Comparison of ENCODE assay signal across 11 mouse cellular contexts in genomic region chr4:54373606-54374005, GRCm38 (mm10).
A peak's percentile ranks its signal among the peaks of the same experiment; 100 is the strongest.
DNase-seq lines count a peak whose midpoint lies in the region; ATAC-seq lines count a peak whose summit lies in the region.
"Had no signal": no experiment of that assay in that cellular context is flagged by ENCODE, and none has a peak within 500 bp of the region (broad histone marks: within the 10 kb centered on the region; RNA-seq: fewer than 3 reads in every experiment).

No protein-coding gene starts in this region.

- no peak overlapping the region for H3K9ac ChIP-seq in hindbrain, embryonic 16.5 days (ENCODE audit: low read depth, low read length)

- H3K4me1 ChIP-seq in hindbrain, embryonic 10.5 days (replicated peaks) = peaks cover 57% of the 10 kb centered on the region
- peaks cover 5% of the 10 kb centered on the region for H3K4me1 ChIP-seq in hindbrain, embryonic 16.5 days (ENCODE audit: control insufficient read depth, insufficient read depth, low read depth, low read length)
- peaks cover 27% of the 10 kb centered on the region for H3K4me1 ChIP-seq in limb, embryonic 10.5 days

- H3K27me3 ChIP-seq in hindbrain, embryonic 10.5 days (ENCODE audit: insufficient read depth, poor library complexity, severe bottlenecking) = no peaks in the 10 kb centered on the region
- H3K27me3 ChIP-seq in hindbrain, embryonic 16.5 days (replicated peaks; ENCODE audit: control insufficient read depth, insufficient read depth, low read length) = no peaks in the 10 kb centered on the region
- no peaks in the 10 kb centered on the region for H3K27me3 ChIP-seq in limb, embryonic 10.5 days (ENCODE audit: low read depth, poor library complexity, severe bottlenecking)

- no peak overlapping the region for H3K4me2 ChIP-seq in hindbrain, embryonic 16.5 days (ENCODE audit: low read length)

- 0% methylated on average over 2 of the region's 2 CpGs for WGBS in hindbrain, embryonic 10.5 days
- WGBS in hindbrain, embryonic 16.5 days = 12% methylated on average over 2 of the region's 2 CpGs
- WGBS in limb, embryonic 10.5 days = 4% methylated on average over 2 of the region's 2 CpGs

- 0 out of 2 replicates have a peak overlapping the region, but pooled peaks have one; percentile 2 for H3K4me3 ChIP-seq in hindbrain, embryonic 10.5 days
- H3K4me3 ChIP-seq in hindbrain, embryonic 16.5 days (ENCODE audit: low read length) = no peak overlapping the region
- H3K4me3 ChIP-seq in limb, embryonic 10.5 days = no peak overlapping the region

- no peaks in the 10 kb centered on the region for H3K9me3 ChIP-seq in hindbrain, embryonic 10.5 days
- no peaks in the 10 kb centered on the region for H3K9me3 ChIP-seq in hindbrain, embryonic 16.5 days (ENCODE audit: control insufficient read depth, low read length)
- no peaks in the 10 kb centered on the region for H3K9me3 ChIP-seq in limb, embryonic 10.5 days (replicated peaks)

- no peaks in the 10 kb centered on the region for H3K36me3 ChIP-seq in hindbrain, embryonic 10.5 days
- no peaks in the 10 kb centered on the region for H3K36me3 ChIP-seq in hindbrain, embryonic 16.5 days (ENCODE audit: control insufficient read depth, insufficient read depth, low read length)
- no peaks in the 10 kb centered on the region for H3K36me3 ChIP-seq in limb, embryonic 10.5 days

- peak; percentile 68 for DNase-seq in hindbrain, embryonic 10.5 days (ENCODE audit: low spot score)
- peak; percentile 12 for DNase-seq in ovary, adult 18-20 months (ENCODE audit: low spot score)
- DNase-seq in ovary, postnatal 10 days (ENCODE audit: low spot score) = no peak
- peak; percentile 47 for DNase-seq in limb, embryonic 10.5 days (ENCODE audit: low spot score)
- no peak for DNase-seq in cerebellum, postnatal 25 days
- DNase-seq in spleen, adult 12 weeks (ENCODE audit: low spot score) = no peak
- no peak for DNase-seq in layer of hippocampus, postnatal 25 days (ENCODE audit: extremely low spot score in 1 of 2, low spot score in 1 of 2)
- DNase-seq: gastrocnemius, postnatal 36 days; right cerebral cortex, postnatal 14 days had no signal

- no peak for ATAC-seq in hindbrain, embryonic 16.5 days
- ATAC-seq: CD4-positive, CD25-positive, alpha-beta regulatory T cell, adult 4 months had no signal

- H3K27ac ChIP-seq in hindbrain, embryonic 10.5 days = peak overlapping the region; percentile 90
- H3K27ac ChIP-seq in hindbrain, embryonic 16.5 days (ENCODE audit: low read depth, low read length) = no peak overlapping the region
- peak overlapping the region; percentile 86 for H3K27ac ChIP-seq in limb, embryonic 10.5 days

Comparison
In these comparisons a context has a peak if more than half of its experiments do, and no peak if none do; other contexts are left out.
1. DNase-seq: peak in hindbrain, embryonic 10.5 days (single experiment), ovary, adult 18-20 months (single experiment) and limb, embryonic 10.5 days (single experiment); none in ovary, postnatal 10 days (single experiment), cerebellum, postnatal 25 days (0 of 2), spleen, adult 12 weeks (single experiment) and layer of hippocampus, postnatal 25 days (0 of 2).